ENCODE assay signal across 8 mouse cellular contexts in genomic region chr8:121376116-121376950, GRCm38 (mm10).
A peak's percentile ranks its signal among the peaks of the same experiment; 100 is the strongest.
DNase-seq lines count a peak whose midpoint lies in the region; ATAC-seq and TF ChIP-seq lines count a peak whose summit lies in the region.

No protein-coding gene starts in this region.

- 24% methylated on average over 10 of the region's 10 CpGs for WGBS in heart, postnatal 0 days

- peak; percentile 92 for ATAC-seq in heart, postnatal 0 days (ENCODE audit: insufficient read depth, low read depth)

- no peak for TF ChIP-seq CTCF in heart, postnatal 0 days (IDR thresholded peaks at IDR 0.05; ENCODE audit: low read depth)

- H3K4me3 ChIP-seq in heart, postnatal 0 days (ENCODE audit: low read depth, low read length), result no peak overlapping the region

- no peaks in the 10 kb centered on the region for H3K27me3 ChIP-seq in heart, postnatal 0 days (ENCODE audit: control insufficient read depth, insufficient read depth, low read length)

- peak; percentile 39 for DNase-seq in ovary, postnatal 36 days (ENCODE audit: low spot score)
- DNase-seq in ovary, postnatal 10 days (ENCODE audit: low spot score), result no peak
- peak; percentile 41 to 44 for DNase-seq in cerebellum, postnatal 14 days
- DNase-seq in heart, postnatal 0 days (ENCODE audit: low spot score), result peak; percentile 89
- DNase-seq in left cerebral cortex, postnatal 25 days (ENCODE audit: low spot score in 2 of 2), result peak; percentile 27 to 34
- peak; percentile 66 for DNase-seq in testis, postnatal 10 days (ENCODE audit: low spot score)
- DNase-seq in thymus, postnatal 25 days, result no peak
- no peak for DNase-seq in thymus, postnatal 14 days

- no peaks in the 10 kb centered on the region for H3K36me3 ChIP-seq in heart, postnatal 0 days (replicated peaks; ENCODE audit: control insufficient read depth, insufficient read depth, low read length)

- no peak; the same call in 1 of the 2 replicates for TF ChIP-seq EP300 in heart, postnatal 0 days (IDR thresholded peaks at IDR 0.05; ENCODE audit: low read depth)

- intact Hi-C loops in left cerebral cortex, postnatal 25 days (cut with DNase I), result no loop called here

- H3K4me2 ChIP-seq in heart, postnatal 0 days (ENCODE audit: low read depth, low read length), result no peak overlapping the region

- H3K9ac ChIP-seq in heart, postnatal 0 days (replicated peaks; ENCODE audit: low read depth, low read length), result no peak overlapping the region

- H3K4me1 ChIP-seq in heart, postnatal 0 days (ENCODE audit: control insufficient read depth, insufficient read depth), result peaks cover 12% of the 10 kb centered on the region; the same call in 1 of the 2 replicates

- H3K9me3 ChIP-seq in heart, postnatal 0 days (replicated peaks; ENCODE audit: control insufficient read depth, low read length), result no peaks in the 10 kb centered on the region

- H3K27ac ChIP-seq in heart, postnatal 0 days (ENCODE audit: low read depth), result peak overlapping the region; percentile 85

Comparison
In these comparisons a context has a peak if more than half of its experiments do, and no peak if none do; other contexts are left out.
1. DNase-seq: peak in ovary, postnatal 36 days (single experiment), cerebellum, postnatal 14 days (2 of 2), heart, postnatal 0 days (single experiment), left cerebral cortex, postnatal 25 days (2 of 2) and testis, postnatal 10 days (single experiment); none in ovary, postnatal 10 days (single experiment), thymus, postnatal 25 days (single experiment) and thymus, postnatal 14 days (single experiment).